Mouse (Mus musculus): ENCODE results near the gene Tmcc2. TPM values are rescaled to one million over a fixed set of nuclear protein-coding genes. Genes with fewer than 3 reads are reported as not detected.

Tmcc2 gene
- total and polyA plus RNA-seq, 3 experiments: 4.1 to 7.2 TPM; not detected in 1

GRCm38 (mm10) chr1:132401843-132402242 is 10.8 kb upstream of the Tmcc2 start:
- no peak for TF ChIP-seq SMC3 (IDR thresholded peaks at IDR 0.05; ENCODE audit: low read depth, low read length)
- no peak for TF ChIP-seq ZC3H11A (IDR thresholded peaks at IDR 0.05; ENCODE audit: low read depth, low read length)
- TF ChIP-seq NRF1 (IDR thresholded peaks at IDR 0.05; ENCODE audit: insufficient read depth, low read depth, low read length, poor library complexity, severe bottlenecking): no peak
- no peak for TF ChIP-seq GABPA (IDR thresholded peaks at IDR 0.05; ENCODE audit: low read depth, low read length)
- no peak for TF ChIP-seq HCFC1 (IDR thresholded peaks at IDR 0.05; ENCODE audit: low read depth, low read length)
- TF ChIP-seq USF2 (IDR thresholded peaks at IDR 0.05; ENCODE audit: borderline replicate concordance in 1 of 2, insufficient read depth in 1 of 2, low read depth in 1 of 2, low read length in 2 of 2): no peak
- TF ChIP-seq MAX (IDR thresholded peaks at IDR 0.05; ENCODE audit: low read length): no peak
- TF ChIP-seq JUND (IDR thresholded peaks at IDR 0.05; ENCODE audit: low read depth, low read length): no peak
- peak; percentile 73 for TF ChIP-seq GATA1 (IDR thresholded peaks at IDR 0.05; ENCODE audit: low read depth, low read length)
- TF ChIP-seq ETS1 (IDR thresholded peaks at IDR 0.05; ENCODE audit: low read depth, low read length): no peak
- TF ChIP-seq MAFK (IDR thresholded peaks at IDR 0.05; ENCODE audit: borderline replicate concordance, low read depth, low read length): no peak
- TF ChIP-seq E2F4 (IDR thresholded peaks at IDR 0.05; ENCODE audit: borderline replicate concordance, low read depth, low read length): no peak
- TF ChIP-seq EP300 (IDR thresholded peaks at IDR 0.05; ENCODE audit: low read depth in 1 of 2, low read length in 2 of 2): peak in 1 of 2 experiments; percentile 40; a peak in 2 of 4 replicates
- no peaks in the 10 kb centered on the region for H3K79me2 ChIP-seq (ENCODE audit: control insufficient read depth, insufficient read depth, low read length, poor library complexity)
- no peak overlapping the region for H3K9ac ChIP-seq (ENCODE audit: control insufficient read depth, low read depth, low read length, poor library complexity, severe bottlenecking)

GRCm38 (mm10) chr1:132400538-132400937 is 9.5 kb upstream of the Tmcc2 start:
- no peak overlapping the region for H3K27ac ChIP-seq (ENCODE audit: control insufficient read depth, low read depth, low read length)
- no peak overlapping the region for H3K9ac ChIP-seq (ENCODE audit: control insufficient read depth, low read depth, low read length, poor library complexity, severe bottlenecking)

More at GRCm38 (mm10) chr1:132401843-132402242, 10.8 kb upstream of the Tmcc2 start:
- Histone ChIP-seq H3K27ac (ENCODE audit: control insufficient read depth, low read depth, low read length) (no peak overlapping the region), H3K4me3 (ENCODE audit: control insufficient read depth in 1 of 2, insufficient read depth in 1 of 2, low read depth in 2 of 2, low read length in 2 of 2) (no peak overlapping the region), H3K36me3 (ENCODE audit: control insufficient read depth in 1 of 2, insufficient read depth in 2 of 2, low read length in 2 of 2) (peaks cover 0 to 4% of the 10 kb centered on the region in 2 experiments; a peak in 2 of 4 replicates), H3K4me1 (ENCODE audit: control insufficient read depth in 1 of 2, insufficient read depth in 2 of 2, low read length in 2 of 2) (peaks cover 0 to 4% of the 10 kb centered on the region in 2 experiments; a peak in 1 of 4 replicates), H3K9me3 (replicated peaks; ENCODE audit: insufficient read depth, low read length) (no peaks in the 10 kb centered on the region), H3K27me3 (ENCODE audit: control insufficient read depth in 1 of 2, insufficient read depth in 2 of 2, low read length in 2 of 2) (peaks cover 0 to 1% of the 10 kb centered on the region in 2 experiments; a peak in 1 of 4 replicates)
- DNase-seq (ENCODE audit: low read depth, low spot score): no peak

More at GRCm38 (mm10) chr1:132400538-132400937, 9.5 kb upstream of the Tmcc2 start:
- Histone ChIP-seq H3K36me3 (ENCODE audit: control insufficient read depth in 1 of 2, insufficient read depth in 2 of 2, low read length in 2 of 2) (peaks cover 0 to 4% of the 10 kb centered on the region in 2 experiments; a peak in 2 of 4 replicates), H3K4me1 (ENCODE audit: control insufficient read depth in 1 of 2, insufficient read depth in 2 of 2, low read length in 2 of 2) (peaks cover 0 to 4% of the 10 kb centered on the region in 2 experiments; a peak in 1 of 4 replicates), H3K9me3 (replicated peaks; ENCODE audit: insufficient read depth, low read length) (no peaks in the 10 kb centered on the region), H3K4me3 (ENCODE audit: control insufficient read depth in 1 of 2, insufficient read depth in 1 of 2, low read depth in 2 of 2, low read length in 2 of 2) (no peak overlapping the region), H3K27me3 (ENCODE audit: control insufficient read depth in 1 of 2, insufficient read depth in 2 of 2, low read length in 2 of 2) (peaks cover 0 to 1% of the 10 kb centered on the region in 2 experiments; a peak in 1 of 4 replicates), H3K79me2 (ENCODE audit: control insufficient read depth, insufficient read depth, low read length, poor library complexity) (no peaks in the 10 kb centered on the region)
- TF ChIP-seq GABPA (IDR thresholded peaks at IDR 0.05; ENCODE audit: low read depth, low read length) (no peak), EP300 (IDR thresholded peaks at IDR 0.05; ENCODE audit: low read depth in 1 of 2, low read length in 2 of 2) (no peak), RCOR1 (IDR thresholded peaks at IDR 0.05; ENCODE audit: low read depth, low read length) (no peak), E2F4 (IDR thresholded peaks at IDR 0.05; ENCODE audit: borderline replicate concordance, low read depth, low read length) (no peak), MAFK (IDR thresholded peaks at IDR 0.05; ENCODE audit: borderline replicate concordance, low read depth, low read length) (no peak), MEF2A (IDR thresholded peaks at IDR 0.05; ENCODE audit: extremely low read depth, insufficient replicate concordance, low read depth, low read length, poor library complexity, severe bottlenecking) (no peak), MAZ (IDR thresholded peaks at IDR 0.05; ENCODE audit: low read depth, low read length) (no peak), ZNF384 (IDR thresholded peaks at IDR 0.05; ENCODE audit: low read depth, low read length) (no peak), POLR2AphosphoS2 (IDR thresholded peaks at IDR 0.05; ENCODE audit: low read length) (no peak), ZKSCAN1 (IDR thresholded peaks at IDR 0.05; ENCODE audit: low read depth, low read length) (no peak), BHLHE40 (IDR thresholded peaks at IDR 0.05; ENCODE audit: borderline replicate concordance, low read depth, low read length) (no peak), CTCF (IDR thresholded peaks at IDR 0.05 in 2 of 3, conservative IDR thresholded peaks at IDR 0.05 in 1 of 3; ENCODE audit: control insufficient read depth in 1 of 3, insufficient read depth in 1 of 3, low read depth in 2 of 3, low read length in 3 of 3, poor library complexity in 1 of 3, severe bottlenecking in 1 of 3) (no peak), MYB (IDR thresholded peaks at IDR 0.05; ENCODE audit: low read depth, low read length) (no peak), SMC3 (IDR thresholded peaks at IDR 0.05; ENCODE audit: low read depth, low read length) (no peak), JUND (IDR thresholded peaks at IDR 0.05; ENCODE audit: low read depth, low read length) (no peak), SIN3A (IDR thresholded peaks at IDR 0.05; ENCODE audit: low read length) (no peak), UBTF (IDR thresholded peaks at IDR 0.05; ENCODE audit: borderline replicate concordance, insufficient read depth, low read depth, low read length) (no peak), CHD1 (IDR thresholded peaks at IDR 0.05; ENCODE audit: low read depth, low read length) (no peak)
- DNase-seq (ENCODE audit: low read depth, low spot score): no peak

Data from MEL (cell line).